Mouse (Mus musculus) neural tube, embryonic 11.5 days (tissue): ENCODE results near the gene Acmsd. TPM values are rescaled to one million over a fixed set of nuclear protein-coding genes. Genes with fewer than 3 reads are reported as not detected.

Experiments
- ATAC-seq: fragments of 200-750 bp; cut with Nextera tagmentation; 2 replicates; pipeline ENCODE4 v1.8.0; 2017; ENCODE audit warnings: moderate number of reproducible peaks, mild to moderate bottlenecking, moderate TSS enrichment, moderate library complexity; ENCODE audit not compliant: insufficient read depth, low FRiP score, low TSS enrichment
- DNase-seq: peaks from one replicate; pipeline ENCODE4 v3.0.0-alpha.2; 2015; ENCODE audit warnings: low spot score
- H3K27ac ChIP-seq: fragments of 300-500 bp; sonication (generic); 2 replicates; pipeline ENCODE4 v1.5.1; 2014; ENCODE audit warnings: low read depth, mild to moderate bottlenecking, low read length
- H3K27me3 ChIP-seq: fragments of 300-500 bp; sonication (generic); 2 replicates; pipeline ENCODE4 v1.6.1; 2014; ENCODE audit warnings: mild to moderate bottlenecking, low read length, mixed read lengths; ENCODE audit not compliant: control insufficient read depth, insufficient read depth
- H3K36me3 ChIP-seq: fragments of 300-500 bp; sonication (generic); 2 replicates; pipeline ENCODE4 v1.6.1; 2014; ENCODE audit warnings: mild to moderate bottlenecking, low read length, moderate library complexity, mixed read lengths; ENCODE audit not compliant: control insufficient read depth, insufficient read depth
- H3K4me1 ChIP-seq: fragments of 300-500 bp; sonication (generic); 2 replicates; pipeline ENCODE4 v1.6.1; 2014; ENCODE audit warnings: low read length, mixed read lengths; ENCODE audit not compliant: control insufficient read depth, insufficient read depth
- H3K4me2 ChIP-seq: fragments of 300-500 bp; sonication (generic); 2 replicates; pipeline ENCODE4 v1.6.1; 2014; ENCODE audit warnings: low read depth, mild to moderate bottlenecking, moderate library complexity
- H3K4me3 ChIP-seq: fragments of 300-500 bp; sonication (generic); 2 replicates; pipeline ENCODE4 v1.5.1; 2014; ENCODE audit warnings: low read depth, low read length
- H3K9ac ChIP-seq: fragments of 300-500 bp; sonication (generic); 2 replicates; pipeline ENCODE4 v1.6.1; 2014; ENCODE audit warnings: mild to moderate bottlenecking, low read length
- H3K9me3 ChIP-seq: fragments of 300-500 bp; sonication (generic); 2 replicates; pipeline ENCODE4 v1.6.1; 2016; ENCODE audit warnings: low read length; ENCODE audit not compliant: control insufficient read depth
- WGBS: fragments of 180-500 bp; shearing (Covaris S2); extraction: QIAGEN DNeasy Blood & Tissue Kit; methylation state at CpG from one replicate; pipeline ENCODE4 v1.1.7; 2014; 5-methylcytosine and 5-hydroxymethylcytosine counted together
- polyA plus RNA-seq: library from polyadenylated mRNA; unstranded; fragments of >200 nt; fragmentation: Nextera tagmentation; extraction: Ambion mirVana; gene quantifications from 2 replicates; pipeline ENCODE4 v1.2.1, GENCODE M21; 2014

Acmsd gene
- polyA plus RNA-seq, 1 experiment from 2014 or later: 0.15 TPM

- no peak for DNase-seq
- Histone ChIP-seq H3K36me3 (no peaks in the 10 kb centered on the region), H3K27me3 (no peaks in the 10 kb centered on the region), H3K9ac (no peak overlapping the region), H3K27ac (no peak overlapping the region), H3K9me3 (no peaks in the 10 kb centered on the region), H3K4me3 (no peak overlapping the region), H3K4me1 (0 out of 2 replicates have a peak, but pooled peaks cover 4% of the 10 kb centered on the region), H3K4me2 (no peak overlapping the region)
- ATAC-seq: no peak
These were observed 54.6 kb downstream of the Acmsd start for GRCm38 (mm10) chr1:127783862-127784261.

- no peaks in the 10 kb centered on the region for H3K4me1 ChIP-seq
- no peak overlapping the region for H3K4me2 ChIP-seq
- WGBS: 82% methylated on average over 1 of the region's 1 CpGs
- H3K27me3 ChIP-seq: no peaks in the 10 kb centered on the region
- no peak overlapping the region for H3K4me3 ChIP-seq
- no peak overlapping the region for H3K27ac ChIP-seq
- H3K9me3 ChIP-seq: no peaks in the 10 kb centered on the region
- no peaks in the 10 kb centered on the region for H3K36me3 ChIP-seq
- no peak overlapping the region for H3K9ac ChIP-seq
- DNase-seq (no peak), ATAC-seq (no peak)
These were observed 56.7 kb downstream of the Acmsd start for GRCm38 (mm10) chr1:127785882-127786281.

DNA sequence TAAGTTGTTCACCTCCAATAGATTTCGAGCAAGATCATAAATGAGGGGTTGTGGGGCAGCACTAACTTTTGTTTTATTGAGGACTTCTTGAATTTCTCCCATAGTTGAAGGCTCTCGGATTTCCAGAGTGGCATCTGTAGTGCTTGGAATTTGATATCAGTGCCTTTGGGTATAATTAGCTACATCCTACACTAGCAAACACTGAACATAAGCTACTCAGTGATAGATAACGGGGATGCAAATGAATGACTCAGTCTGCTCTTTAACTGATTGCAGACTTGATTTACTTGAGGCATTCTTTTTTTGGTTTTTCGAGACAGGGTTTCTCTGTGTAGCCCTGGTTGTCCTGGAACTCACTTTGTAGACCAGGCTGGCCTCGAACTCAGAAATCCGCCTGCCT lies 59.7 kb downstream of the Acmsd start:
- Histone ChIP-seq H3K4me2 (no peak overlapping the region), H3K4me1 (no peaks in the 10 kb centered on the region), H3K36me3 (no peaks in the 10 kb centered on the region), H3K9ac (no peak overlapping the region), H3K27me3 (no peaks in the 10 kb centered on the region), H3K4me3 (no peak overlapping the region), H3K9me3 (no peaks in the 10 kb centered on the region), H3K27ac (no peak overlapping the region)
- WGBS: 82% methylated on average over 6 of the region's 6 CpGs
- no peak for DNase-seq
- ATAC-seq: no peak

DNA sequence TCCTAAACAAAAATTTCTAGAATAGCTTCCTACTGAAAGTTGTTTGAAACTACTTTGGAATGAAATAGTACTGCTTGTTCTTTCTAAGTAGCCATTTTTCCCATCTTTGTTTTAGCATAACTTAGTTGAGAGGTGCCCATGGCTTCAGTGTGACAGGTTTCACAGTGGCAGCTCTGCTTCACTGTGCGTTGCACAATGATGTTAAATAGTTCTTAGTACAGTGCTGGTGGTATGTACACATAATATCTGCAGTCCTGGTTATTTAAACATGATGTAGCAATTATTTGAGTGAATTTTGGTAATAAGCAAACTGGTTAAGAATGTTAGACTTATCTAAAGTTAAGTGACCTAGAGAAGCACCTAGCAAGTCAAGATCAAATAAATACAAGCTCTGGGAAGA lies 64.2 kb downstream of the Acmsd start:
- WGBS: 96% methylated on average over 1 of the region's 1 CpGs
- no peak for DNase-seq
- no peak overlapping the region for H3K9ac ChIP-seq
- no peak overlapping the region for H3K4me2 ChIP-seq
- H3K9me3 ChIP-seq: no peaks in the 10 kb centered on the region
- no peak overlapping the region for H3K27ac ChIP-seq
- H3K4me3 ChIP-seq: no peak overlapping the region
- H3K4me1 ChIP-seq: no peaks in the 10 kb centered on the region
- ATAC-seq: no peak
- no peaks in the 10 kb centered on the region for H3K36me3 ChIP-seq
- H3K27me3 ChIP-seq: no peaks in the 10 kb centered on the region

DNA sequence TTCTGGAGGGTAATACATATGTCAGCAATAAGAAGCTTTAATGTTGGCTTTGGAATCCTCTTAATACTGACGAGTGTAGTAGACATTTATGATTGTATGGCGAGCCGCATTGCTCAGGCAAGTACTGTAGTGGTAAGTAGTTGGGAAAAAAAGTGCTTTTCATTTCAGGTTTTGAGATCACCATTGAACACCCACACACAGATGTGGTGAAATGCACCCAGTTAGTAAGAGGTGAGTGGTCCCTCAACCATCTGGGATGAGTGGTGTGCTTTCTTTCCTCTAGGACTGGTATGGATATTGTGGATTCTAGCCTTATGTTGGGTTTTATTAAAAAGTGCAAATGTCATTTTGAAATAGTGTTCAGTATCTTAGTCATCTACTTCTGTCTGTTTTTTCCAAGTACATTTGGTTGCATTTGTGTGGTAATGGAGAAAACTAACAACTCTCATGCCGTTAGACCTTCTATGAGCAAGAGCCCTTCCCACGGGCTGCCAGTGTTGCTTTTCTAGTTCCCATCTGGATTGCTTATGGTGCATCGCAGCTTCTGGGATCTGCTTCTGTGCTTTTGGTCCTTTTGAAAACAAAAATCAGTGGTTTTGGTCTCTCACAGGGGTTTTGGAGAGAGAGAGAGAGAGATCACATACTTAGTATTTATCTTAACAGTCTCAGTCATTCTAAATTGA lies 66.0 kb downstream of the Acmsd start:
- H3K9ac ChIP-seq: no peak overlapping the region
- no peaks in the 10 kb centered on the region for H3K4me1 ChIP-seq
- ATAC-seq (no peak), DNase-seq (no peak)
- H3K36me3 ChIP-seq: peaks cover 2% of the 10 kb centered on the region; the same call in 1 of the 2 replicates
- H3K27ac ChIP-seq: no peak overlapping the region
- no peak overlapping the region for H3K4me2 ChIP-seq
- WGBS: 93% methylated on average over 6 of the region's 6 CpGs
- H3K27me3 ChIP-seq: no peaks in the 10 kb centered on the region
- H3K4me3 ChIP-seq: no peak overlapping the region
- H3K9me3 ChIP-seq: no peaks in the 10 kb centered on the region

DNA sequence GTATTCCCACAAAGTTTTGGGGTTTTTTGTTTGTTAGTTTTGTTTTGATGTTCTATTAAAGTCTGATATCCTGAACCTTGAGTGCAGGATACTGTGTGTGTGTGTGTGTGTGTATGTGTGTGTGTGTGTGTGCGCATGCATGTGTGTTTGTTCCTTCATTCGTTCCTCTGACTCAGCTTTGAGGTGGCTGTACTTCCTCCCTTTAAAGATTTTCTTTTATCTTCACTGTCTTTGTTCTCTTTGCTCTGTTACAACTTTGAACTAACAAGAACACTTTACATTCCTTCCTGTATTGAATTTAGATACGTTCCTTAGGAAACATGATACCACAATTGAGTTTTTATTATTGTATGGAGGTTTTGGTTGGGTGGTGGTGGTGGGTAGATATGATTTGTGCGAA lies 67.1 kb downstream of the Acmsd start:
- no peak overlapping the region for H3K4me2 ChIP-seq
- H3K27ac ChIP-seq: no peak overlapping the region
- DNase-seq (no peak), ATAC-seq (no peak)
- H3K36me3 ChIP-seq: peaks cover 2% of the 10 kb centered on the region; the same call in 1 of the 2 replicates
- no peaks in the 10 kb centered on the region for H3K9me3 ChIP-seq
- no peaks in the 10 kb centered on the region for H3K4me1 ChIP-seq
- 72% methylated on average over 4 of the region's 4 CpGs for WGBS
- no peak overlapping the region for H3K9ac ChIP-seq
- no peak overlapping the region for H3K4me3 ChIP-seq
- no peaks in the 10 kb centered on the region for H3K27me3 ChIP-seq

DNA sequence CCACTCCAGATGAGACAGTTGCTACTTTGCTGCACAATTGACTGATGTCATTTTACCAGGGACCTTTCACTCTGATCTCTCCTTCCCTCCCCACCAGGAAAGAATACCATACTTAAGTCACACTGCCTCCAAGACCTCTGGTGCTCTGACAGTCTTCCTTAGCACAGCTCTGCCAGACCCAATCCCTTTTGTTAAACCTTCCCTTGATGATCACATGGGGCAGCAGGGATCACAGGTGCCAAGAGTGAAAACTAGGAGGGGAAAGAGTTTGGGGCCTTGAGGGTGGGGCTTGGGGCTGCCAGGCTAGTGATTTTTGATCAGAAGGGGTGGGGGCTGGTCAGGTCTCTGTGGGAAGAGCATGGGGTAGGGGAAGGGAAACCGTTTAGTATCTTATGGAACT lies 67.5 kb downstream of the Acmsd start:
- peaks cover 2% of the 10 kb centered on the region; the same call in 1 of the 2 replicates for H3K36me3 ChIP-seq
- 67% methylated on average over 1 of the region's 1 CpGs for WGBS

GRCm38 (mm10) chr1:127802916-127803315 lies 73.7 kb downstream of the Acmsd start:
- H3K9ac ChIP-seq: no peak overlapping the region
- H3K27ac ChIP-seq: no peak overlapping the region
- H3K36me3 ChIP-seq: peaks cover 9% of the 10 kb centered on the region
- H3K27me3 ChIP-seq: no peaks in the 10 kb centered on the region
- no peak overlapping the region for H3K4me3 ChIP-seq
- no peak overlapping the region for H3K4me2 ChIP-seq
- 91% methylated on average over 8 of the region's 8 CpGs for WGBS
- DNase-seq (no peak), ATAC-seq (no peak)
- no peaks in the 10 kb centered on the region for H3K9me3 ChIP-seq
- no peaks in the 10 kb centered on the region for H3K4me1 ChIP-seq

More for the DNA sequence above, 67.5 kb downstream of the Acmsd start:
- Histone ChIP-seq H3K9me3 (no peaks in the 10 kb centered on the region), H3K4me3 (no peak overlapping the region), H3K9ac (no peak overlapping the region), H3K4me1 (no peaks in the 10 kb centered on the region), H3K27ac (no peak overlapping the region), H3K27me3 (no peaks in the 10 kb centered on the region), H3K4me2 (no peak overlapping the region)
- no peak for DNase-seq
- no peak for ATAC-seq

DNA sequence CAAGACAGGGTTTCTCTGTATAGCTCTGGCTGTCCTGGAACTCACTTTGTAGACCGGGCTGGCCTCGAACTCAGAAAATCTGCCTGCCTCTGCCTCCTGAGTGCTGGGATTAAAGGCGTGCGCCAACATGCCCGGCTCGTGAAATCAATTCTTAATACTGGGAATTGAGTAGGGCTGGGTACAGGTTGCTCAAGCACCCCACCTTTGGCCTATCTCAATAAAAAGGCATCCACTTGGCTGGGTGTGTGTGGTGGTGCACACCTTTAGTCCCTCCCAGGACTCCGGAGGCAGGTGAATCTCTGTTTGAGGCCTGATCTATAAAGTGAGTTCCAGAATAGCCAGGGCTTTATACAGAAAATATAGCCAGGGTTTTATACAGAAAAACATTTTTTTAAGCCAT lies 79.5 kb downstream of the Acmsd start:
- no peaks in the 10 kb centered on the region for H3K36me3 ChIP-seq
- no peak overlapping the region for H3K4me2 ChIP-seq
- no peak overlapping the region for H3K4me3 ChIP-seq
- no peak for DNase-seq
- H3K9me3 ChIP-seq: no peaks in the 10 kb centered on the region
- no peak overlapping the region for H3K9ac ChIP-seq
- 94% methylated on average over 7 of the region's 7 CpGs for WGBS
- no peak overlapping the region for H3K27ac ChIP-seq
- H3K27me3 ChIP-seq: no peaks in the 10 kb centered on the region
- H3K4me1 ChIP-seq: no peaks in the 10 kb centered on the region
- no peak for ATAC-seq
